Mouse (Mus musculus): Measurements from ENCODE around the gene Itln1. TPM values are rescaled to one million over a fixed set of nuclear protein-coding genes. Genes with fewer than 3 reads are reported as not detected.

Gene Itln1
- polyA plus RNA-seq, 1 experiment, result 2,950 TPM

GRCm38 (mm10) chr1:171515557-171515956 is 19.5 kb downstream of the Itln1 start:
- Histone ChIP-seq H3K4me1 (ENCODE audit: control insufficient read depth, insufficient read depth, insufficient read length, low read length) (no peaks in the 10 kb centered on the region), H3K4me3 (ENCODE audit: low read depth, low read length) (no peak overlapping the region), H3K27ac (ENCODE audit: insufficient read depth, low read depth, low read length) (no peak overlapping the region), H3K27me3 (ENCODE audit: control insufficient read depth, insufficient read depth, low read length) (no peaks in the 10 kb centered on the region), H3K36me3 (ENCODE audit: control insufficient read depth, insufficient read depth, low read length) (no peaks in the 10 kb centered on the region)
- TF ChIP-seq CTCF (IDR thresholded peaks at IDR 0.05; ENCODE audit: extremely low read depth, insufficient read length, insufficient replicate concordance, low read depth, low read length), result no peak
- no peak for TF ChIP-seq POLR2A (IDR thresholded peaks at IDR 0.05; ENCODE audit: low read depth, low read length)
- WGBS, result 49% methylated on average over 4 of the region's 4 CpGs

- no peak overlapping the region for H3K27ac ChIP-seq (ENCODE audit: insufficient read depth, low read depth, low read length)
- no peaks in the 10 kb centered on the region for H3K36me3 ChIP-seq (ENCODE audit: control insufficient read depth, insufficient read depth, low read length)
- H3K4me1 ChIP-seq (ENCODE audit: control insufficient read depth, insufficient read depth, insufficient read length, low read length), result no peaks in the 10 kb centered on the region
- TF ChIP-seq CTCF (IDR thresholded peaks at IDR 0.05; ENCODE audit: extremely low read depth, insufficient read length, insufficient replicate concordance, low read depth, low read length) (peak; percentile 35; the same call in 1 of the 2 replicates), POLR2A (IDR thresholded peaks at IDR 0.05; ENCODE audit: low read depth, low read length) (no peak)
- no peak overlapping the region for H3K4me3 ChIP-seq (ENCODE audit: low read depth, low read length)
- WGBS, result 45% methylated on average over 1 of the region's 1 CpGs
- no peaks in the 10 kb centered on the region for H3K27me3 ChIP-seq (ENCODE audit: control insufficient read depth, insufficient read depth, low read length)
These were observed 20.1 kb downstream of the Itln1 start for GRCm38 (mm10) chr1:171515039-171515438.

- no peak overlapping the region for H3K27ac ChIP-seq (ENCODE audit: insufficient read depth, low read depth, low read length)
- no peak overlapping the region for H3K4me3 ChIP-seq (ENCODE audit: low read depth, low read length)
- H3K27me3 ChIP-seq (ENCODE audit: control insufficient read depth, insufficient read depth, low read length), result no peaks in the 10 kb centered on the region
- 29% methylated on average over 1 of the region's 1 CpGs for WGBS
- no peaks in the 10 kb centered on the region for H3K4me1 ChIP-seq (ENCODE audit: control insufficient read depth, insufficient read depth, insufficient read length, low read length)
- H3K36me3 ChIP-seq (ENCODE audit: control insufficient read depth, insufficient read depth, low read length), result no peaks in the 10 kb centered on the region
- TF ChIP-seq CTCF (IDR thresholded peaks at IDR 0.05; ENCODE audit: extremely low read depth, insufficient read length, insufficient replicate concordance, low read depth, low read length) (no peak), POLR2A (IDR thresholded peaks at IDR 0.05; ENCODE audit: low read depth, low read length) (no peak)
These were observed 21.3 kb downstream of the Itln1 start for GRCm38 (mm10) chr1:171513760-171514159.

DNA sequence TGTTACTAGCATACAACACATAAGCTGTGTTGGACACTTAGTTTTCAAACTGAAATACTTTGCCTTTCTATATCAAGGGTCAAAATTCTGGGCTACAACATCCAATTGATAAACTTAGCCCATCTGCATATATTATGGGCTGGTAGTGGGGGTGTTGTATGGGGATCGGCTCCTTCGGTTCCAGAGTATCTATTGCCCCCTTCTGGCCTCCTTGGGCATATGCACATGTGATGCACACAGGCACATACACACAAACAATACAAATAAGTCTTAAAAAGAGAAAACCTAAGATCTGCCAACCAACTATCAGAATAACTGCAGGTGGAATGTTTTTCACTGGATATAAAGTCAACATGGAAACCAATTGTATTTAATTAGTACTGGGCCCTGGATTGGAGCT is 21.9 kb downstream of the Itln1 start:
- Histone ChIP-seq H3K27me3 (ENCODE audit: control insufficient read depth, insufficient read depth, low read length) (no peaks in the 10 kb centered on the region), H3K4me3 (ENCODE audit: low read depth, low read length) (no peak overlapping the region), H3K27ac (ENCODE audit: insufficient read depth, low read depth, low read length) (no peak overlapping the region), H3K36me3 (ENCODE audit: control insufficient read depth, insufficient read depth, low read length) (no peaks in the 10 kb centered on the region), H3K4me1 (ENCODE audit: control insufficient read depth, insufficient read depth, insufficient read length, low read length) (no peaks in the 10 kb centered on the region)
- TF ChIP-seq CTCF (IDR thresholded peaks at IDR 0.05; ENCODE audit: extremely low read depth, insufficient read length, insufficient replicate concordance, low read depth, low read length), result peak; percentile 24; the same call in 1 of the 2 replicates
- no peak for TF ChIP-seq POLR2A (IDR thresholded peaks at IDR 0.05; ENCODE audit: low read depth, low read length)
- 91% methylated on average over 2 of the region's 2 CpGs for WGBS

- Histone ChIP-seq H3K4me1 (ENCODE audit: control insufficient read depth, insufficient read depth, insufficient read length, low read length) (no peaks in the 10 kb centered on the region; the same call in 1 of the 2 replicates), H3K27me3 (ENCODE audit: control insufficient read depth, insufficient read depth, low read length) (no peaks in the 10 kb centered on the region), H3K27ac (ENCODE audit: insufficient read depth, low read depth, low read length) (no peak overlapping the region), H3K4me3 (ENCODE audit: low read depth, low read length) (no peak overlapping the region), H3K36me3 (ENCODE audit: control insufficient read depth, insufficient read depth, low read length) (no peaks in the 10 kb centered on the region)
- TF ChIP-seq POLR2A (IDR thresholded peaks at IDR 0.05; ENCODE audit: low read depth, low read length) (no peak), CTCF (IDR thresholded peaks at IDR 0.05; ENCODE audit: extremely low read depth, insufficient read length, insufficient replicate concordance, low read depth, low read length) (no peak)
- 82% methylated on average over 4 of the region's 4 CpGs for WGBS
These were observed 30.5 kb downstream of the Itln1 start for GRCm38 (mm10) chr1:171504586-171504985.

DNA sequence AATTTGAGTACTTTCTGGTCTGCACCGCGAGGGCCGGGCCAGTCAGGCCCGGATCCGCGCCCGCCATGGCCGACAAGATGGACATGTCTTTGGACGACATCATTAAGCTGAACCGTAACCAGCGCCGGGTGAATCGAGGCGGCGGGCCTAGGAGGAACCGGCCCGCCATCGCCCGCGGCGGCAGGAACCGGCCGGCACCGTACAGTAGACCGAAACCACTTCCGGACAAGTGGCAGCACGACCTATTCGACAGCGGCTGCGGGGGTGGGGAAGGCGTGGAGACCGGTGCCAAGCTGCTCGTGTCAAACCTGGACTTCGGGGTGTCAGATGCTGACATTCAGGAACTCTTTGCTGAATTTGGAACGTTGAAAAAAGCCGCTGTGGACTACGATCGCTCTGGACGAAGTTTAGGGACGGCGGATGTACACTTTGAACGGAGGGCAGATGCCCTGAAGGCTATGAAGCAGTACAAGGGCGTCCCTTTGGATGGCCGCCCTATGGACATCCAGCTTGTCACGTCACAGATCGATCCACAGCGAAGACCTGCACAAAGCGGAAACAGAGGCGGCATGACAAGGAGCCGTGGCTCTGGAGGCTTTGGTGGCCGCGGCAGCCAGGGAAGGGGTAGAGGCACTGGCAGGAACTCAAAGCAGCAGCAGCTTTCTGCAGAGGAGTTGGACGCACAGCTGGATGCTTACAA is 31.4 kb downstream of the Itln1 start:
- Histone ChIP-seq H3K4me3 (ENCODE audit: low read depth, low read length) (peak overlapping the region; percentile 70), H3K27me3 (ENCODE audit: control insufficient read depth, insufficient read depth, low read length) (no peaks in the 10 kb centered on the region), H3K27ac (ENCODE audit: insufficient read depth, low read depth, low read length) (peak overlapping the region; percentile 94), H3K36me3 (ENCODE audit: control insufficient read depth, insufficient read depth, low read length) (no peaks in the 10 kb centered on the region), H3K4me1 (ENCODE audit: control insufficient read depth, insufficient read depth, insufficient read length, low read length) (no peaks in the 10 kb centered on the region; the same call in 1 of the 2 replicates)
- under 1% methylated on average over 53 of the region's 53 CpGs for WGBS
- TF ChIP-seq POLR2A (IDR thresholded peaks at IDR 0.05; ENCODE audit: low read depth, low read length) (0 out of 2 replicates have a peak, but pooled peaks have one; percentile 14), CTCF (IDR thresholded peaks at IDR 0.05; ENCODE audit: extremely low read depth, insufficient read length, insufficient replicate concordance, low read depth, low read length) (no peak)

- TF ChIP-seq POLR2A (IDR thresholded peaks at IDR 0.05; ENCODE audit: low read depth, low read length) (no peak; the same call in 1 of the 2 replicates), CTCF (IDR thresholded peaks at IDR 0.05; ENCODE audit: extremely low read depth, insufficient read length, insufficient replicate concordance, low read depth, low read length) (peak; percentile 79; the same call in 1 of the 2 replicates)
- H3K36me3 ChIP-seq (ENCODE audit: control insufficient read depth, insufficient read depth, low read length), result no peaks in the 10 kb centered on the region
- H3K4me3 ChIP-seq (ENCODE audit: low read depth, low read length), result peak within 1 kb of the TSS; percentile 70
- peak within 1 kb of the TSS; percentile 94 for H3K27ac ChIP-seq (ENCODE audit: insufficient read depth, low read depth, low read length)
- no peaks in the 10 kb centered on the region for H3K27me3 ChIP-seq (ENCODE audit: control insufficient read depth, insufficient read depth, low read length)
- WGBS, result under 1% methylated on average over 19 of the region's 19 CpGs
- H3K4me1 ChIP-seq (ENCODE audit: control insufficient read depth, insufficient read depth, insufficient read length, low read length), result no peaks in the 10 kb centered on the region; the same call in 1 of the 2 replicates
These were observed 31.9 kb downstream of the Itln1 start, which contains the start of gene Alyref2 for GRCm38 (mm10) chr1:171503250-171503591. Alyref2 (plus strand) TSS chr1:171503478.
